Mouse (Mus musculus) hindlimb bud, embryonic 11.5 days (tissue): Measurements from ENCODE around the gene Hand2.

ENCODE experiments used
- DNase-seq: peaks from one replicate; pipeline ENCODE4 v3.0.0-alpha.2; 2012; ENCODE audit warnings: low read depth, low spot score; ENCODE audit errors: extremely low spot score

Gene Hand2

DNA sequence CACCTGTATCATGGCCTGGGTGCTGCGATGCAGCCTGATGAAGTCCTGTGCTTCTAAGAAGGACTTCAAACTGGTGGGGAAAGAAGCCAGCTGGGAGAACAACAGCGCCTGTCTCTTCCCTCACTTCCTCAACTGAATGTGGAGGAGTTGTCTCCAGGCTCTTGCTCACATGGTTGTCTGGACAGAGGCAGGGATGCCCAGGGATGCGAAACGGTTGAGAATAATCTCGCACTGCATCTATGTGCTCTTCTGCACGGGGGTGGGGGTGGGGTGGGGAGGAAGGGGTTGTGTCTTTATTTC, 20.7 kb downstream of the Hand2 start:
- DNase-seq = no peak

DNA sequence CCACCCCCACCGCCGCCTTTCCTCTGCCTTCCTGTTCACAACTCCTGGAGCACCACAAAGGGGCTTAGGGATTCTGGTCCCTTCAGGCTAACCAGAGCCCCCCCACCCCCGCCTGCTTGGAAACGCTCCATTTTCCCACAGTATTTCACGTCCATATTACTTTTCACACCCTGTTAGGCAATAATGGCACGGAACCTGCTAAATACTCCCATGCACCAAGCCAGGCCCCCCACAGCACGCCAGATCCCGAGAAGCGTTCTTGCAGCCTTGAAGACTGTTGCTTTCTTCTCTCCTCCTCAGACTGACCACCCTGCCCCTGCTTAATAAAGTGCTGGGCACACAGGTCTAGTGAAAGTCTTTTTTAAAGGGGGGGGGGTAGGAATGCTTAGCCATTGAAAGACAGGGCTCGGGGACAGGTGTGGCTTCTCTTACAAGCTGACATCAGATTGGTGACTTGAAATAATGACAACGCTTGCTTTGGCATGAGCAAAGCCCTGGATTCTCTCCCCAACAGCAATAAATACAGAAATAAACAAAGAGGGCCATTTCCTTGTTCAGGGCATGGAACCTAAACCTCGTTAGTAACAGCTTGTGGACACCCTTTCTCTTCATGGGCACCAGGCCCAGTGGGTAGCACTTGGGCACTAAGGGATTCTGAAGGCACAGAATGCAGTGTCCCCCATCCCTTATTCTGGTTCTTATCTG, 21.8 kb downstream of the Hand2 start:
- DNase-seq = no peak

DNA sequence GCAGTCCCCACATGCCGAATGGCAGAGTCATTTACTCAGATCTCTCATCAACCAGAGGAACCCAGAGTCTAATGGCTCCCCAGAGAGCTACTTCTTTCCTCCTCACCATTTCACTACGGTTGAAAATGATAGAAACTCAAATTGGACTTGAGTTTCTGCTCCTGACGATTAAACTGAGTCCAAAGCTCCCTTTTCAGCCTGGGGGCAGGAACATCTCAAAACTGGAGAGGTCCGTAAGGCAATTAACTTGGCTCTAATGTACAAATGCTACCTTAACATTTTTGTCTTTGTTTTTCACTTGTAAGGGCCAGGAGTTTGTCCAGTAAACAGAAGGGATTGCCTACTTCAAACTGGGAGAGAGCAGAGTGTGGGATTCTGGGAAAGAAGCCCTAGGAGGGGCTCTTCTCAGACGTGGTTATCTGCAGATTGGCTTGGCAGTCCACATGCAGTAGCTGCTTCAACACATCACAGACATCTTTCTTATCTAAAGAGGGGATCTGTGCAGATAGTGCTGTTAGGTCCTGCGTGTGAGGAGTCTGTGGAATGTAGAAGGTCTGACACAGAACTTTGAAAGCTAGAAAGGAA, 23.0 kb downstream of the Hand2 start:
- DNase-seq = no peak

DNA sequence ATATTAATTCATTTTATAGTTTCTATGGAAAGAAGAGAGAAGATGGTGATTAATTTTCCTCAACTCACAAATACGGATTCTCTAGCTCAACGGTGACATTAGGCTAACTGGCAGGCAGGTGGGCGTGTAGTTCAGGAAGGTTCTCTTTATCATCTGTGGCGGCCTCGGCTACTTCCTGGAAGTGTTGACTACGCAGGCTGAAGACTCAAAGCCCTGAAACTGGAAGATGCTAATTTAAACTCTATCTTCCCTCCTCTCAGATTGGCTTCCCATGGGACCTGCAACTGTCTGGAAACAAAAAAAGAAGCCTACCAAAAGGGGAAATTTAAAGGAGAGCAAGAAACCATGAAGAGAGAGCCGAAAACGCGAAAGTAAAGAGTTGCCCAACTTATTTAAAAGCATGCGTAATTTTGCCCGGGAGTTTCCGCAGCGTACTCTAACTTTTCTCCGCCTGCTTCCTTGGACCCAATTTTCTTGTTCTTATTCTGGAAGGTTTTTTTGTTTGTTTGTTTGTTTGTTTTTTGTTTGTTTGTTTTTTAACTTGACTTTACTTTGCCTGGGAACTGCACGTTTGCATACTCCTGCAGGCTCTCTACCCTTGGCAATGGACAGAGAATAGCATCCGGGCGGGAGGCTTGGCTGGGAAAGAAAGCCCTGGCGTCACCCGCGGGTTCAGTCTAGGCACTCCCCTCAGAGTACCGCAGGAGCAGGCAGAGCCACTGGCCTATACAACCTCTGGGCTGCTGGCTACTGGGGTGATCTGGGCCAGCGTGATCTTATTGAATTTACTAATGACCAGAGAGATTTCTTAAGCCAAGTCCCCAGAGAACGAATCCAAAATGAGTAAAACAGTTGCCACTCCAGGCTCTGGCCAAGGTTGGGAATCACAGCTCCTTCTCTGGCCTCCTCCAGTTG, 24.4 kb downstream of the Hand2 start:
- no peak for DNase-seq

DNA sequence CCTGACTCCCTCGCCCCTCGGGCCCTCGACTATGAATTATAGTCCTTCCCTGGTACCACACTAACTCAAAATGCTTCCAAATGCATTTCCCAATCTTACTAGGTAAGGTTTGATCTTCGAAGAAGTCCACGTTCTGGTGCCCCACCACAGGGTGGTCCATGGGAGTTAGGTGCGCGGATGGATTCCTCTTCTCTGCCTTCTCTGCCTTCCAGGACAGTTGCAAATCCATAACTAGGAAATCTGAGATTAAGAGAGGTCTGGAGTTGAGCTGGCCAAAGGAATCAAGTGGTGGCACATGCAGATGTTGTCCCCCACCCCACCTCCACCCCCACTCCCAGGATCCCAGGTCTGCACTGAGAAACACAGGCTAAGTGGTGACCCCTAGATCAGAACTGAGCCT, 25.6 kb downstream of the Hand2 start:
- DNase-seq = no peak

DNA sequence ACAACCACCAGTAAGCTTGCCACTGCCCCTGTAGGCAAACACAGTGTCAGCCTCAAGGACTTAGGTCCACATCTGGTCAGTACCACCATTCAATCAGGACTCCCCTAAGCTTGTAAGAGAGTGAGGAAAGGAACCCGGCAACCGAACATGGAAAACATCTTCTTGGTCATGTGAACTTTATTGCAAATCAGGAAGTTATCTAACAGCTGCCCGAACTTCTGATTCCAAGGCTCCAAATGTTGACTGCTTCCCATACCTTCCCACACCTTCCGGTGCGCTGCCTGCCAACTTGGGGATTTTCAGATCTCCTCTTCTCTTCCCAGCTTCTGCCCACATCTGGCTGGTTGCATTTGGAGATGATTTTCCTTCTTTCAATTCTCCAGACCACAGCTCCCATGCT, 26.4 kb downstream of the Hand2 start:
- DNase-seq = no peak

DNA sequence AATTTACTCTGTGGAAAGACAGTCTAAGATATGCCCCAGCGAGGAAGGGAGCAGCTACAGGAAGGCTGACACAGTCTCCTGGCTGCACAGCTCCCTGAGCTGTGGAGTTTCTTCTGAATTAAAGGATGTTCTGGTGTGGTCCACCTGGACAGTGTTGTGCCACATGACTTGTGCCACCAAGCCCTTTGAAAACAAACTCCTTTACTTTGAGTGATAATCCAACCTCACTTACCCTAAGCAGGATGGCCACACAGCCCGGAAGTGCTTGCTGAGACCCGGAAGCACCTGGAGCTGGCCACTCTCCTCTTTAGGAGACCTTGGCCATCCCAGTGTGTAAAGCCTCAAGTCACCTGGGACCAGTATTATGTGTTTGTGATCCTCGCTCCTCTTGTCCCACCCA, 27.5 kb downstream of the Hand2 start:
- DNase-seq = no peak

DNA sequence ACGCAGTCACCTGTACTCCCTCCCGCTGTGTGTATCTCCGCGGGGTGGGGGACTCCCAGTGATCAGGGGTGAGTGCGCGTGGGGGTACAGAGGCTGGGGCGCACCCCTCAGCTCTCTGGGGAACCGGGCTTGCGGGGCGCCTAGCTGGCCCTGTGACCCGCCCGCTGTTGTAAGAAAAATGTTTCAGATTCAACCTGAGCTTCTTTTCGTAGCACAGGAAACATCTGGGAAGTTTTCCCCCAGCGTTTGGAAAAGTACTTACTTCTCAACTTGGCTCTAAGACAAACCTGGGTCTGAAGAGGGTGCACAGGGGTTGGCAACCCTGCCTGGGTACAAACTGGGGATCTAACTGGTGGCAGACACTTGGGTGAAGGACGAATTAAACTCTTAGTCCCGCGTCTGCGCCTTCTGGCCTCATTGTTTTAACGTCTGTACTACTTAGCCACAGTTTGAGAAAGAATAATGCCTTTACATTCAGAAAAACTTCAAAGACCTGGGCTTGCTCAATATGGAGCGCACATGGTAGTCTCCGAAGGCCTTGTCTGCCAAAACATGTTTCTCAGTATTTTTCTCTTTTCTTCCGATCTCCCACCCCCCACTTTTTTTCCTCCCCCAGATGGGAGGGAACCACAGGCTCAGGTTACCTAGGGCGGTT, 28.2 kb downstream of the Hand2 start:
- no peak for DNase-seq

DNA sequence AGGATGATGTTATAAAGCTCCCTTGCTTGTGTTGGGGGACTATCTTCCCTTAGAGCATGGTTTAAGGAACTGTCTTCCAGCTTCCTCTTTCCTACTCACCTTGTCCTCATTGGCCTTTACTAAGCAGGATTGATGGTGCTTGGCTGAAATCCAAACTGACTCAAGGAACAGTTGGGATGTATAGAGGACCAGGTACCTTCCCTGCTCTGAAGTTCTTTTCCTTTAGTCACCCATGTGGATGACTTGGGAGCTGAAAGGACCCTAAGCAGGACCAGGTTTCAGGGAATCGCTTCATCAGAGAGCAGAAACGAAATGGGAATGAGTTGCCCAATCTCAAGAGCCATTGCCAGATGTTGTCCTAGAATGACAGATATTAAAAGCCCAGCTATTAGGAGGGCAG, 31.1 kb downstream of the Hand2 start:
- DNase-seq = no peak

DNA sequence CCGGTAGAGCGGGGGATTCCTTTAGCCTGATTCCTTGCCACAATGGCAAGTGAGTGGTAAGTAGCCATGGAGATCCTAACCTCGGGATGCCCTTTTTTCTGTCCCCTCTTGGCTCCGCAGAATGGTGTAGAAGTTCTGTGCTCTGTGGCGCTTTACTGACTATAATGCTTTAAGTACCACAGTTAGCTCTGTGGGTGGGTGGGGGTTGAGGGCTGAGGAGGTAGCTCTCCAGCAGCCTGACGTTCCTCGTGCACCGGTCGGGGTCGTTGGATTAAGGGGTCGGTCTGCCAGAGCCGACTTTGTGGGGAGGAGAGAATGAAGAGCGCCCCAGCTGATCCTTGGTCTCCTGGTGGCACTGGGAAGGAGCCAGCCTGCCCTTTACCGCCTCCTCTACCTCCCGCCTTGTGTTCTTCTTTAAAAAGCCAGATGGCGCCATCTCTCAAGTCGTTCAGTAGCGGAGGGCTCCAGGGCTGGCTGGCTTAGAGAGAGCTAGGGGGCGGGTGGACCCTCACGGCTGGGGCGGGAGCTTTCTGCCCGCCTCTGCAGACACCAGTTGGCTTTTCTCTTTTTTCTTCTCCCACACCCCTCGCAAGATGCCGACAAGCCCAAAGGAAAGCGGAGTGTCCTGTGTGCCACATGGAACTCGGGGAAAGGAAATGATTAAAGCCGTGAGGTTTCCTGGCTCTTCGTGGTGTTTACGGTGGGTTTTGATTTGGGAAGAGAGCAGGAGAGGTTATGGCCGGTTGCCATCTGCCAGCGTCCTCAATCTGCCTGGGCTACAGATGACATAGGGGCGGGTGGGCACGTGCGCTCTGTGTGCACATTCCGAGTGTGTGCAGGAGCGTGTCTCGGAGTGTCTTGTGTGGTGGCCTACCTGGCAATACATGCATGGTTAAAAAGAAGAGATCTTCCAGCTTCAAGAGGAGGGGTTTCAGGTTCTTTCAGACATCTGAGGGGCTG, 32.8 kb downstream of the Hand2 start:
- no peak for DNase-seq

DNA sequence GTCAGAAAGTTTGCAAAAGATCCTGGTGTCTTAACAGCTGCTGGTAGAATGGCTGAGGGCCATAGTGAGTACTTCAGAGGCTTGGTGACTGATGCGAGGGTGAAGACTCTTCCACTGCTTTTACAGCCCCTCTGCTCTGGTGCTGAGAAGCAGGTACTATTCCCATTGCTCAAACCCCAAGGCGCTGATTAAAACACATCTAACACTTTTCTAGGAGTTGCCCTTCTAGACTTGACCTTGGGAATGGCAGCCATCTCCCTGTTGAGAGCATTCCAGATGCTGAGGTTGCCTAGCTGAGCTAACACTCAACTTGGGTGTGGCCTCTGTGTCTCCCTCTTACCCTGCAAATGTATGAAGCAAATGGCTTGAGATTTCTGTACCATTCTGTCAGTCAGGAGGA, 34.1 kb downstream of the Hand2 start:
- DNase-seq = no peak

DNA sequence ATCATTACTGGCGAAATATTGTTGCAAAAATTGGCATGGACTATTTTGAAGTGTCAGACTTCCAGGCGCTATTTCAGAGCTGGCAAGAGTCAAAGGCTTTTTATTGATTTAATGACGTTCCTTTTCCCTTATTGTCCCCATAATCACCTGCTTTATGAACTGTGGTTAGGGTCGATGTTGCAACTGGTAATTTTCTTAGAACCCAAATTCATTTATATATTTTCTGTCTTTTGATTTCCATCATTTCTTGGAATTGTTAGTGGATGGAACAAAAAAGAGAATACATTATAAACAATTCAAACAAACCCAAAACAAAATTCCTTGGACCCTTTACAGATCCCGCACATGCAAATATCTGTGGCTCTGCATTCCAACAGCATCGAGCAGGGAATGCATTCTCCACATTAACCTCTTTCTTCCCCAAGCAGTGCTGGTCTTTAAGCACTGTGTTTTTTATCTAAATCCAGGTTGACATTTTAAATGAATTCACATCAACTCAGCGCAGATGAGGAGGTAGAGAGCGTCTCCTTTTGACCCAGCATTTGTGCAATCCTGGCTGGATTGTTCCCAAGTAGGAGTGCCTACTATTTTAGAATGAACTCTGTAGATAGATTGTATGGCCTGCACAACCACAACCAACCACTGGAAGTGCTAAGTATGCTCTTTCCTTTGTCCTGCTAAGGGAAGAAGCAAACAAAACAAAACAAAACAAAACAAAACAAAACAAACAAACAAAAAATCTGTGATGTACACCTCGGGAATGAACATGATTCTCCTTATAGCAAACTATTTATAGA, 35.9 kb downstream of the Hand2 start:
- no peak for DNase-seq

DNA sequence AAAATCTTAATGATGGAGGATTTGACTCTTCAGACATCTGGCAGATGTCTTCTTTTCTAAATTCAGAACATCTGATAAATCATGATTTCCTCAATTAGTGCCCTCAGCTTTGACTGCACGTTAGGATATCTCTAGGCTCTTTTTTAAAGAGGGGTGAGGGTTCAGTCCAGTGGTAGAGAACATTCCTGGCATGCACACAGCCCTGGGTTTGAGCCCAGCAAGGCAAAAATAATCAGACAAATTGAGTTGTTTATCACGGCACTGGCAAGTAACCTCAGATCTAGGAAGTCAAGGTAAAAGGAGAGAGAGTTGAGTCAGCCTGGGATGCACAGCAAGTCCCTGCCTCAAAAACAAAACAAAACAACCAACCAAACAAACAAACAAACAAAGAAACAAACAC, 39.7 kb downstream of the Hand2 start:
- DNase-seq = no peak

DNA sequence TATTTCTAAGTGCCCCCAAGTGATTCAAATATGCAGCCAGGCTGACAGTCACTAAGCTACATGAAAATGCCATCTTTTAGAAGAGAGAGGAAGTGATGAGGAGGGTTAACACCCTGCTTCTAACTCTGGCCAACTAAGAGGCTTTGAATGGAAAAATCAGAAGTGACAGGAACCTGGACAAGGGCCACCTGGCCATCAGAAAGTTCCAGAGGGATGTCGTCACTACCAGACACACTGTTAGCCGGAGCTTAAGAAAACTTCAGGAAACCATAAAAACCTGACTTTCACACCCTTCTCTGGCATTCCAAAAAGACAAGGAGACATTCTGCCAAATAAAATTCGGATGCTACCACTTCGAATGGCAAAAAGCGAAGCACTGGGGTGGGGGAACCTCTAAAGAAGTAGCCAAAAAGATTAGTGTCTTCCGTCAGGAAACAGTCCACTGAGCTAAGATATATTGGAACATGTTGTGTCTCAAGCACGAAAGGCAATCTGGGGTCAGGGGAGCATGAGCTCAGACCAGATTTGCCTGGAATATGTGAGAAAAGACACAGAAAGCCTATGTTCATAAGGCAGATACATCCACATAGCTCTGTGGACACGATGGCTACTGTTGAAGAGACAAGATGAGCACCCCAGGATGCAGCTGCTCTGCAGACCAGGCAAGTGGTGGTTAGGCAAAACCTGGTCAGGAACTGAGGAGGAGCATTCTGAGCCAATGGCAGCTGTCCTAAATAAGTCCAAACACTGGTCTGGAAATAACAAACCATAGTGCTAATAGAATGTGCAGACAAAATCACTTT, 40.4 kb downstream of the Hand2 start:
- no peak for DNase-seq

DNA sequence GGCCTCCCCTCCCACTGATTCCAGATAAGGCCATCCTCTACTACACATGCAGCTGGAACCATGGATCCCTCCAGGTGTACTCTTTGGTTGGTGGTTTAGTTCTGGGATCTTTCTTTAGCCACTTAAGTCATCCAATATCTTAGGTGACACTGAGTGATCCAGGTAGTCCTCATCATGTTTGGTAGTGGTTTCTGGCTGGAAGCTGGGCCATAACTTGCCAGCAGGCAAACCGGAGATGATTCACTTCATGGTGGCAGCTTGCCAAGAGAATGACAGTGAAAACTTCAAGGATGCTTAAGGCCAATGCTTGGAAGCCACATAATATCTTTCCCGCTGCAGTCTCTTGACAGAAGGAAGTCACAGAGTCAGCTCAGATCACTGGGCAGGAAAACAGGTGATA, 42.1 kb downstream of the Hand2 start:
- no peak for DNase-seq

DNA sequence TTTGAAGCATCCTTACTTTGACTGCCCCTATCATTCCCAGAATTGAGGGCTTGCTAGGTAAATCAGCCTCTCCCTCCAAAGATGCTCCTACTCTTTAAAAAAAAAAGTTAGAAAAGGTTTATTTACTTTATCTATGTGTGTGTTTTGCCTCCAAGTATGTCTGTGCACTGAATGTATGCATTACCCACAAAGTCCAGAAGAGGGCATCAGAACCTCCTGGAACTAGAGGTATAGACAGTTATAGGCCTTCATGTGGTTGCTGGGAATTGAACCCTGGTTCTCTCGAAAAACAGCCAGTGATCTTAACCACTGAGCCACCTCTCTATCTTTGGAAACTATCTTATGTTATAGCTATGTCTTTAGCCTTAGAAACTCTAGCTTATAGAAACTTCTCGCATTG, 53.3 kb downstream of the Hand2 start:
- no peak for DNase-seq
